Mouse (Mus musculus) thymus, adult 2 months (tissue): ENCODE results near the gene Fto.

Source experiments
- CTCF ChIP-seq: fragments of 200-500 bp; IDR thresholded peaks from 2 replicates; pipeline ENCODE4 v1.5.1; 2012; ENCODE audit warnings: mild to moderate bottlenecking, control low read depth, low read length, moderate library complexity, borderline replicate concordance; ENCODE audit not compliant: control insufficient read depth, poor library complexity, insufficient read depth; ENCODE audit errors: extremely low read depth
- POLR2A ChIP-seq: fragments of 200-500 bp; IDR thresholded peaks from 2 replicates; pipeline ENCODE4 v1.6.1; 2012; ENCODE audit warnings: mild to moderate bottlenecking, low read length, control low read depth, moderate library complexity; ENCODE audit not compliant: control insufficient read depth, poor library complexity, insufficient read depth; ENCODE audit errors: extremely low read depth

- TF ChIP-seq CTCF (no peak), POLR2A (no peak)
Observed at GRCm38 (mm10) chr8:91504360-91504759, 191.0 kb downstream of the Fto start.
